Mouse (Mus musculus): ENCODE data around the gene Dnm3. TPM values are rescaled to one million over a fixed set of nuclear protein-coding genes. Genes with fewer than 3 reads are reported as not detected.
"Not testable (repeated sequence)": the region's sequence is repeated elsewhere in the genome, so short reads cannot be mapped to it uniquely, and the experiment has no call there.

Dnm3 gene
- total RNA-seq, 1 experiment from 2014 or later = not detected

GRCm38 (mm10) chr1:162449161-162449909 is 28.5 kb downstream of the Dnm3 start:
- no peak for ATAC-seq (replicated peaks in 1 of 2; ENCODE audit: insufficient read depth in 1 of 2, low FRiP score in 2 of 2, low TSS enrichment in 1 of 2, low read depth in 1 of 2, poor library complexity in 2 of 2, severe bottlenecking in 2 of 2)

GRCm38 (mm10) chr1:162444805-162445204 is 33.0 kb downstream of the Dnm3 start:
- ATAC-seq (replicated peaks in 1 of 2; ENCODE audit: insufficient read depth in 1 of 2, low FRiP score in 2 of 2, low TSS enrichment in 1 of 2, low read depth in 1 of 2, poor library complexity in 2 of 2, severe bottlenecking in 2 of 2) = no peak

GRCm38 (mm10) chr1:162439576-162439975 is 38.3 kb downstream of the Dnm3 start:
- ATAC-seq (replicated peaks in 1 of 2; ENCODE audit: insufficient read depth in 1 of 2, low FRiP score in 2 of 2, low TSS enrichment in 1 of 2, low read depth in 1 of 2, poor library complexity in 2 of 2, severe bottlenecking in 2 of 2) = no peak

GRCm38 (mm10) chr1:162436672-162437071 is 41.2 kb downstream of the Dnm3 start:
- ATAC-seq (replicated peaks in 1 of 2; ENCODE audit: insufficient read depth in 1 of 2, low FRiP score in 2 of 2, low TSS enrichment in 1 of 2, low read depth in 1 of 2, poor library complexity in 2 of 2, severe bottlenecking in 2 of 2) = no peak

- no peak for ATAC-seq (replicated peaks in 1 of 2; ENCODE audit: insufficient read depth in 1 of 2, low FRiP score in 2 of 2, low TSS enrichment in 1 of 2, low read depth in 1 of 2, poor library complexity in 2 of 2, severe bottlenecking in 2 of 2)
Measured at GRCm38 (mm10) chr1:162428904-162429303, 48.9 kb downstream of the Dnm3 start.

- ATAC-seq (replicated peaks in 1 of 2; ENCODE audit: insufficient read depth in 1 of 2, low FRiP score in 2 of 2, low TSS enrichment in 1 of 2, low read depth in 1 of 2, poor library complexity in 2 of 2, severe bottlenecking in 2 of 2) = no peak
Measured at GRCm38 (mm10) chr1:162425930-162426478, 51.8 kb downstream of the Dnm3 start.

GRCm38 (mm10) chr1:162422826-162423225 is 55.0 kb downstream of the Dnm3 start:
- no peak for ATAC-seq (replicated peaks in 1 of 2; ENCODE audit: insufficient read depth in 1 of 2, low FRiP score in 2 of 2, low TSS enrichment in 1 of 2, low read depth in 1 of 2, poor library complexity in 2 of 2, severe bottlenecking in 2 of 2)

GRCm38 (mm10) chr1:162413791-162414190 is 64.0 kb downstream of the Dnm3 start:
- no peak for ATAC-seq (replicated peaks in 1 of 2; ENCODE audit: insufficient read depth in 1 of 2, low FRiP score in 2 of 2, low TSS enrichment in 1 of 2, low read depth in 1 of 2, poor library complexity in 2 of 2, severe bottlenecking in 2 of 2)

- ATAC-seq (replicated peaks in 1 of 2; ENCODE audit: insufficient read depth in 1 of 2, low FRiP score in 2 of 2, low TSS enrichment in 1 of 2, low read depth in 1 of 2, poor library complexity in 2 of 2, severe bottlenecking in 2 of 2) = no peak
Measured at GRCm38 (mm10) chr1:162412787-162413429, 64.9 kb downstream of the Dnm3 start.

- no peak for ATAC-seq (replicated peaks in 1 of 2; ENCODE audit: insufficient read depth in 1 of 2, low FRiP score in 2 of 2, low TSS enrichment in 1 of 2, low read depth in 1 of 2, poor library complexity in 2 of 2, severe bottlenecking in 2 of 2)
Measured at GRCm38 (mm10) chr1:162410207-162410965, 67.4 kb downstream of the Dnm3 start.

GRCm38 (mm10) chr1:162394549-162394948 is 83.3 kb downstream of the Dnm3 start:
- no peak for ATAC-seq (replicated peaks in 1 of 2; ENCODE audit: insufficient read depth in 1 of 2, low FRiP score in 2 of 2, low TSS enrichment in 1 of 2, low read depth in 1 of 2, poor library complexity in 2 of 2, severe bottlenecking in 2 of 2)

- ATAC-seq (replicated peaks in 1 of 2; ENCODE audit: insufficient read depth in 1 of 2, low FRiP score in 2 of 2, low TSS enrichment in 1 of 2, low read depth in 1 of 2, poor library complexity in 2 of 2, severe bottlenecking in 2 of 2) = peak; percentile 46 to 48; a peak in 3 of 4 replicates
Measured at GRCm38 (mm10) chr1:162388442-162389165, 89.2 kb downstream of the Dnm3 start.

GRCm38 (mm10) chr1:162373068-162373467 is 104.8 kb downstream of the Dnm3 start:
- ATAC-seq (replicated peaks in 1 of 2; ENCODE audit: insufficient read depth in 1 of 2, low FRiP score in 2 of 2, low TSS enrichment in 1 of 2, low read depth in 1 of 2, poor library complexity in 2 of 2, severe bottlenecking in 2 of 2) = not testable (repeated sequence)

- no peak for ATAC-seq (replicated peaks in 1 of 2; ENCODE audit: insufficient read depth in 1 of 2, low FRiP score in 2 of 2, low TSS enrichment in 1 of 2, low read depth in 1 of 2, poor library complexity in 2 of 2, severe bottlenecking in 2 of 2)
Measured at GRCm38 (mm10) chr1:162369726-162370125, 108.1 kb downstream of the Dnm3 start.

GRCm38 (mm10) chr1:162361978-162362377 is 115.9 kb downstream of the Dnm3 start:
- no peak for ATAC-seq (replicated peaks in 1 of 2; ENCODE audit: insufficient read depth in 1 of 2, low FRiP score in 2 of 2, low TSS enrichment in 1 of 2, low read depth in 1 of 2, poor library complexity in 2 of 2, severe bottlenecking in 2 of 2)

GRCm38 (mm10) chr1:162359270-162359669 is 118.6 kb downstream of the Dnm3 start:
- ATAC-seq (replicated peaks in 1 of 2; ENCODE audit: insufficient read depth in 1 of 2, low FRiP score in 2 of 2, low TSS enrichment in 1 of 2, low read depth in 1 of 2, poor library complexity in 2 of 2, severe bottlenecking in 2 of 2) = peak in 1 of 2 experiments; percentile 51; a peak in 2 of 4 replicates

- peak in 1 of 2 experiments; percentile 62; a peak in 1 of 4 replicates for ATAC-seq (replicated peaks in 1 of 2; ENCODE audit: insufficient read depth in 1 of 2, low FRiP score in 2 of 2, low TSS enrichment in 1 of 2, low read depth in 1 of 2, poor library complexity in 2 of 2, severe bottlenecking in 2 of 2)
Measured at GRCm38 (mm10) chr1:162358036-162358435, 119.8 kb downstream of the Dnm3 start.

Data from hematopoietic stem cell, adult 5-6 weeks (primary cell).